Mouse (Mus musculus) heart, embryonic 12.5 days (tissue): ENCODE results near the gene Yipf3. TPM values are rescaled to one million over a fixed set of nuclear protein-coding genes. Genes with fewer than 3 reads are reported as not detected.

Experiments used
- ATAC-seq: fragments of 200-750 bp; cut with Nextera tagmentation; 2 replicates; pipeline ENCODE4 v1.8.0; 2017; ENCODE audit warnings: moderate TSS enrichment, moderate library complexity; ENCODE audit not compliant: insufficient number of reproducible peaks, low FRiP score
- H3K27ac ChIP-seq: fragments of 300-500 bp; sonication (generic); 2 replicates; pipeline ENCODE4 v1.5.1; 2016; ENCODE audit warnings: mild to moderate bottlenecking, moderate library complexity; ENCODE audit not compliant: poor library complexity, severe bottlenecking
- H3K27me3 ChIP-seq: fragments of 300-500 bp; sonication (generic); replicated peaks from 2 replicates; pipeline ENCODE4 v1.6.1; 2016; ENCODE audit warnings: mild to moderate bottlenecking, moderate library complexity
- H3K36me3 ChIP-seq: fragments of 300-500 bp; sonication (generic); 2 replicates; pipeline ENCODE4 v1.6.1; 2016; ENCODE audit warnings: mild to moderate bottlenecking, moderate library complexity
- H3K4me1 ChIP-seq: fragments of 300-500 bp; sonication (generic); replicated peaks from 2 replicates; pipeline ENCODE4 v1.6.1; 2016; ENCODE audit warnings: mild to moderate bottlenecking
- H3K4me2 ChIP-seq: fragments of 300-500 bp; sonication (generic); 2 replicates; pipeline ENCODE4 v1.6.1; 2016; ENCODE audit warnings: mild to moderate bottlenecking, moderate library complexity
- H3K4me3 ChIP-seq: fragments of 300-500 bp; sonication (generic); 2 replicates; pipeline ENCODE4 v1.5.1; 2016; ENCODE audit warnings: mild to moderate bottlenecking
- H3K9ac ChIP-seq: fragments of 300-500 bp; sonication (generic); 2 replicates; pipeline ENCODE4 v1.6.1; 2016; ENCODE audit warnings: mild to moderate bottlenecking, moderate library complexity
- H3K9me3 ChIP-seq: fragments of 300-500 bp; sonication (generic); replicated peaks from 2 replicates; pipeline ENCODE4 v1.6.1; 2016; ENCODE audit warnings: mild to moderate bottlenecking, moderate library complexity
- WGBS: fragments of 180-500 bp; shearing (Covaris S2); methylation state at CpG from one replicate; pipeline ENCODE4 v1.1.7; 2016; 5-methylcytosine and 5-hydroxymethylcytosine counted together
- polyA plus RNA-seq: library from polyadenylated mRNA; unstranded; fragments of >200 nt; fragmentation: Nextera tagmentation; extraction: Ambion mirVana; gene quantifications from 2 replicates; pipeline ENCODE4 v1.2.1, GENCODE M21; 2016

The Yipf3 gene
- polyA plus RNA-seq, 1 experiment from 2014 or later, result 66.6 TPM

DNA sequence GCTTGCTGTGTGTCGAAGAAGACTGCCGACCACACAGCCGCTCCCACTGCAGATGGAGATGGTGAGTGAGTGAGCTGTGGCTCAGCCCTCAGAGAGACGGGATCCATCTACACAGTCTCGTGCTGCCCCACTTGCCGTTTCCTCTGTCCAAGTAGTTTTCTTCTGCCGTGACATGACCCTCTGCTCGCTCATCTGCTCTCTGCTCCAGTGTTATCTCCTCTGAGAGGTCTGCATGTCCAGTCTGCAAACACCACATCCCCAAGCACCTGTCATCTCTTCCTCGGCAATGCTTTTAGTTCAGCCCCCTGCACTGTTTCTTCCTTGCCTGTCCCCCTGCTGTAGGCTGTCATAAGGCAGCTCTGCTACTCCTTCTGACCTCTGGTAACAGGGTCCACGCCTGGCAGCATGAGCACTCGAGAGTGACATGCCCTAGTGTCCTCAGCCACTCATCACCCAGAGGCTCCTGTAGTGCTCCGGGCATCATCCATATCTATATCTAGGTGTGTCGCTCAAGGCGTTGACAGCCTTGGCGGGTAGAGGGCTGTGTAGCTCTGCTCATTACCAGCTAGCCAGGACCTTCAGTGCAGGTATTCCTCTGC, 8.3 kb upstream of the Yipf3 start:
- peak overlapping the region; percentile 35; the same call in 1 of the 2 replicates for H3K9ac ChIP-seq
- 36% methylated on average over 15 of the region's 15 CpGs for WGBS
- H3K9me3 ChIP-seq, result no peaks in the 10 kb centered on the region
- peaks cover 93% of the 10 kb centered on the region for H3K36me3 ChIP-seq
- peak overlapping the region; percentile 18; the same call in 1 of the 2 replicates for H3K4me2 ChIP-seq
- H3K27ac ChIP-seq, result peak overlapping the region; percentile 29; the same call in 1 of the 2 replicates
- H3K27me3 ChIP-seq, result peaks cover 19% of the 10 kb centered on the region; the same call in 1 of the 2 replicates
- H3K4me3 ChIP-seq, result no peak overlapping the region
- peaks cover 16% of the 10 kb centered on the region for H3K4me1 ChIP-seq
- peak; percentile 66 for ATAC-seq

- 61% methylated on average over 11 of the region's 11 CpGs for WGBS
- ATAC-seq, result no peak
- peaks cover 93% of the 10 kb centered on the region for H3K36me3 ChIP-seq
- H3K27ac ChIP-seq, result no peak overlapping the region
- H3K4me1 ChIP-seq, result peaks cover 16% of the 10 kb centered on the region
- H3K4me3 ChIP-seq, result no peak overlapping the region
- 0 out of 2 replicates have a peak, but pooled peaks cover 8% of the 10 kb centered on the region for H3K27me3 ChIP-seq
- H3K9me3 ChIP-seq, result no peaks in the 10 kb centered on the region
- H3K9ac ChIP-seq, result 0 out of 2 replicates have a peak overlapping the region, but pooled peaks have one; percentile 0
- H3K4me2 ChIP-seq, result no peak overlapping the region
These were observed 6.4 kb upstream of the Yipf3 start for GRCm38 (mm10) chr17:46241471-46241870.

DNA sequence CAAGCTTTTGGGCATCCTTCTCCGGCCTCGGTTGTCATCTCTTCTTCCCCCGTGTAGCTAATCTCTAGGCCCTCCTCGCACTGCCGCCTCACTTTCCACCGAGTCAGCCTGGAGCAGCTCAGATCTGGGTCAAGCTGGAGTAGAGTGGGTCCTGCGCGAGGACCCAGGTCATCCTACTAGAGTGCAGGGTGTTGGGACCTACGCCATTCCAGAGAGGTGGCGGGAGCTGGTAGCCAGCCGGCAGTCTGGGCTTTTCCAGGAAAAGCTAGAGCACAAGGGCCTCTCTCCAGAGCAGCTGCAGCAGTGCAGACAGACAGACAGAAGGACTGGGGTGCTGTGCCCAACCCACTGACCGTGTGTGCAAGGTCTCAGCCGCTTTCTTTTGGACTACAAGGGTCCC, 5.6 kb upstream of the Yipf3 start:
- H3K4me1 ChIP-seq, result peaks cover 24% of the 10 kb centered on the region
- no peaks in the 10 kb centered on the region for H3K9me3 ChIP-seq
- H3K36me3 ChIP-seq, result peaks cover 85% of the 10 kb centered on the region
- no peak overlapping the region for H3K4me3 ChIP-seq
- no peak overlapping the region for H3K4me2 ChIP-seq
- no peak for ATAC-seq
- H3K27me3 ChIP-seq, result 0 out of 2 replicates have a peak, but pooled peaks cover 8% of the 10 kb centered on the region
- no peak overlapping the region for H3K27ac ChIP-seq
- 88% methylated on average over 13 of the region's 13 CpGs for WGBS
- no peak overlapping the region for H3K9ac ChIP-seq

DNA sequence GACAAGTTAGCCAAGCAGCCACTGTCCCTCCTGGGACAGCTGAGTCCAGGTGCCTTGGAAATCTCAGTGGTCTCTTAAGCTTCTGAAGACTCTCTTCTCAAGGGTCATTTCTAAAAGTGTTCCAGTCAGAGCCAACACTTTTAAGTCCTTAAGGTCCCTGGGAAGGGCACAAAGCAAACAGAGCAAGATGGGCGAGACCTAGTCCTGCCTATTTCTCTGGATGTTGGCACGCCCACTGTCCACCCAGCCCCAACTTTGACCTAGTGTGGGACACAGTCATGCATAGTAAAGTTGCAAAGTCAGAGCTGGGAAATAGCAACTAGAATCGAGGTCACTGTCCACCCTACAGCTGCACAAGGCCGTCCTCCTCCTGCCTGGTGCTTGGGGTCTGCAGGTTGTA, 4.9 kb upstream of the Yipf3 start:
- WGBS, result 86% methylated on average over 4 of the region's 4 CpGs
- H3K36me3 ChIP-seq, result peaks cover 79% of the 10 kb centered on the region
- H3K4me1 ChIP-seq, result peaks cover 22% of the 10 kb centered on the region
- H3K9me3 ChIP-seq, result no peaks in the 10 kb centered on the region
- no peak overlapping the region for H3K27ac ChIP-seq
- H3K27me3 ChIP-seq, result 0 out of 2 replicates have a peak, but pooled peaks cover 8% of the 10 kb centered on the region
- H3K9ac ChIP-seq, result no peak overlapping the region
- no peak for ATAC-seq
- H3K4me3 ChIP-seq, result no peak overlapping the region
- no peak overlapping the region for H3K4me2 ChIP-seq

- no peak for ATAC-seq
- no peak overlapping the region for H3K9ac ChIP-seq
- H3K4me1 ChIP-seq, result peaks cover 18% of the 10 kb centered on the region
- no peak overlapping the region for H3K4me2 ChIP-seq
- H3K27me3 ChIP-seq, result 0 out of 2 replicates have a peak, but pooled peaks cover 8% of the 10 kb centered on the region
- H3K36me3 ChIP-seq, result peaks cover 75% of the 10 kb centered on the region
- no peak overlapping the region for H3K27ac ChIP-seq
- WGBS, result 83% methylated on average over 2 of the region's 2 CpGs
- H3K9me3 ChIP-seq, result no peaks in the 10 kb centered on the region
- no peak overlapping the region for H3K4me3 ChIP-seq
These were observed 4.3 kb upstream of the Yipf3 start for GRCm38 (mm10) chr17:46243624-46244023.

- H3K4me1 ChIP-seq, result peaks cover 19% of the 10 kb centered on the region
- H3K9me3 ChIP-seq, result no peaks in the 10 kb centered on the region
- WGBS, result 82% methylated on average over 10 of the region's 10 CpGs
- 0 out of 2 replicates have a peak, but pooled peaks cover 8% of the 10 kb centered on the region for H3K27me3 ChIP-seq
- no peak overlapping the region for H3K27ac ChIP-seq
- no peak overlapping the region for H3K9ac ChIP-seq
- peaks cover 71% of the 10 kb centered on the region for H3K36me3 ChIP-seq
- no peak overlapping the region for H3K4me2 ChIP-seq
- no peak for ATAC-seq
- no peak overlapping the region for H3K4me3 ChIP-seq
These were observed 3.3 kb upstream of the Yipf3 start for GRCm38 (mm10) chr17:46244579-46244978.

- Histone ChIP-seq H3K27ac (peak overlapping the region; percentile 58), H3K9me3 (no peaks in the 10 kb centered on the region), H3K4me1 (peaks cover 22% of the 10 kb centered on the region), H3K9ac (peak overlapping the region; percentile 96), H3K4me3 (peak overlapping the region; percentile 83), H3K4me2 (peak overlapping the region; percentile 86), H3K27me3 (no peaks in the 10 kb centered on the region), H3K36me3 (peaks cover 67% of the 10 kb centered on the region)
- WGBS, result under 1% methylated on average over 37 of the region's 37 CpGs
- no peak; the same call in 1 of the 2 replicates for ATAC-seq
These were observed 276 bp downstream of the Yipf3 start for GRCm38 (mm10) chr17:46248189-46248522.

- no peak overlapping the region for H3K4me3 ChIP-seq
- H3K9me3 ChIP-seq, result no peaks in the 10 kb centered on the region
- H3K36me3 ChIP-seq, result peaks cover 38% of the 10 kb centered on the region
- no peak overlapping the region for H3K27ac ChIP-seq
- peaks cover 21% of the 10 kb centered on the region for H3K27me3 ChIP-seq
- H3K9ac ChIP-seq, result no peak overlapping the region
- no peak overlapping the region for H3K4me2 ChIP-seq
- peaks cover 33% of the 10 kb centered on the region for H3K4me1 ChIP-seq
- 74% methylated on average over 7 of the region's 7 CpGs for WGBS
- no peak for ATAC-seq
These were observed 3.3 kb downstream of the Yipf3 start for GRCm38 (mm10) chr17:46251174-46251573.

GRCm38 (mm10) chr17:46252571-46253451, 4.9 kb downstream of the Yipf3 start:
- Histone ChIP-seq H3K4me3 (peak overlapping the region; percentile 72; the same call in 1 of the 2 replicates), H3K36me3 (peaks cover 53% of the 10 kb centered on the region)
- 53% methylated on average over 14 of the region's 14 CpGs for WGBS

DNA sequence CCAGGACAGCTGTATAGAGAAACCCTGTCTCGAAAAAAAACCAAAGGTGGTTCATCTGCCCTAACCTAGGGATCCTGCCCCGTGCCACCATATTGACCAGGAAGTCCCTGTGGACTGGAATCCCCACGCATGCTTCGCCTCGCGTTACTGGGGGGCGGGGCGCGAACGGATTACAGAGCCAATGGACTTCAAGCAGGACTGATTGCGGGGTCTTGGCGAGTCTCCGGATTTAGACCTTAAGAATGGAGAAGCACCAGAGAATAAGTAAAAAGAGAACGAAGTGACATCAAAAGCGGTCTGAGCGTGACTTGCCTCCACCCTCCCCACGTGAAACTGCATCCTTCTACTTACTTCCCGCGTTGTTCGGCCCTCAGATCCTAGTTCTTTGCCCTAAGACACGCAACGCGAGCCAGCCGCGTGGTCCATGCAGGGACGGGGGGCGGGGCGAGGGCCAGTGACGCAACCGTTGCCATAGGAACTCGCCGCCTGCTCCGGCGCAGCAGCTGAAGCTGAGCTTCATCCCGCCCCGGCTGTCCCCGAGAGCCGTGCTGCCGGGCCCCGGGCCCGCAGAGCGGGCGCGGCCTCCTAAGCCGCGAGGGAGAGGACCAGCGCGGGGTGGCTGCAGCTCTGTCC, 5.7 kb downstream of the Yipf3 start, which contains the start of gene Lrrc73:
Gene Lrrc73, plus strand, starts transcription at position 80 of the 633 bp plus-strand sequence.
- H3K9me3 ChIP-seq, result 0 out of 2 replicates have a peak, but pooled peaks cover 4% of the 10 kb centered on the region
- WGBS, result 2% methylated on average over 45 of the region's 48 CpGs
- peak; percentile 84 for ATAC-seq
- H3K4me2 ChIP-seq, result peak within 1 kb of the TSS; percentile 100
- no peak within 1 kb of the TSS for H3K27ac ChIP-seq
- H3K36me3 ChIP-seq, result peaks cover 60% of the 10 kb centered on the region
- peak within 1 kb of the TSS; percentile 72 for H3K4me3 ChIP-seq
- peaks cover 24% of the 10 kb centered on the region for H3K4me1 ChIP-seq
- H3K9ac ChIP-seq, result peak within 1 kb of the TSS; percentile 74
- H3K27me3 ChIP-seq, result peaks cover 30% of the 10 kb centered on the region

More at GRCm38 (mm10) chr17:46252571-46253451, 4.9 kb downstream of the Yipf3 start:
- Histone ChIP-seq H3K4me1 (peaks cover 26% of the 10 kb centered on the region), H3K4me2 (peak overlapping the region; percentile 100), H3K27ac (no peak overlapping the region), H3K9me3 (0 out of 2 replicates have a peak, but pooled peaks cover 4% of the 10 kb centered on the region), H3K9ac (peak overlapping the region; percentile 74), H3K27me3 (peaks cover 30% of the 10 kb centered on the region)
- ATAC-seq, result no peak
